Mouse (Mus musculus): ENCODE results near the gene Grm5. TPM values are rescaled to one million over a fixed set of nuclear protein-coding genes. Genes with fewer than 3 reads are reported as not detected.

The Grm5 gene
- not detected for total RNA-seq (2021)
- long read RNA-seq, experiment 1 = 0 reads
- long read RNA-seq, experiment 2 = 0 reads

DNA sequence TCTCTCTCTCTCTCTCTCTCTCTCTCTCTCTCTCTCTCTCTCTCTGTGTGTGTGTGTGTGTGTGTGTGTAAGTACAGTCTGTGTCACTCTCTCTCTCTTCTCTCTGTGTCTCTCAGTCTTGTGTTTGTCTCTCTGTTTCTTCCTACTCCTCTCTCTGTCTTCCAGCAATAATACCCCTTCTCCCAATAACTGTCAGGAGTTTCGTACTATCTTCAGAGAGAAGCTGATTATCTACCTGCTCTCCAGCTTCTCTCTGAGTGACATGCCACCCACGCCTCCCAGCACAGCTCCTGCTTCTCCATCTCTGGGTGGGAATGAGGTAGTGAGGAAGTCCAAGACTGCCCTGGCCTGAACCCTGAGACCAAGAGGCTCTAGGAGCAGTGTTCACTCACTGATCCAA is at the start of gene Grm5:
TSS of gene Grm5 (plus strand) at position 301 of the 400 bp plus-strand sequence.
- Histone ChIP-seq H3K4me3 (no peak within 1 kb of the TSS), H3K27ac (no peak within 1 kb of the TSS)
- intact Hi-C loops (cut with DNase I) = no loop called here
- no peak for DNase-seq
- TF ChIP-seq CTCF (IDR thresholded peaks at IDR 0.05) = no peak

DNA sequence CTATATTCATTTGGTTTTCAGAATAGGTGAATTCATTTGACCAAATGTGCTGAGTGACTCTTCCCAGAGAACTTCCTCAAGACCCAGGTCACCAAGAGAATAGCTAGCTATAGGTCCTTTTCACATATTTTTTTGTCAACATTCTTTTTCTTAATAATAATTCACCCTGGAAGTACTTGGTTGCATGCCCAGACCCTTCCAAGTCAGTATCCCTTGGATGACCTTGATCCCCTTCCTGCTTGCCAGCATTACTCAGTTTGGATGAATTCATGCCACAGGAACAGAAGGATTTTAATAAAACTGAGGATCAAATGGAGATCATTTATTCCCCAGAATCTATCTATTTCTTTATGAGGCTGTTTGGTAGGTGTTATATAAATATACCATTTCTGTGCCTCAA is 44.9 kb upstream of the Grm5 start:
- no peak for DNase-seq
- H3K4me3 ChIP-seq = no peak overlapping the region
- no peak overlapping the region for H3K27ac ChIP-seq
- TF ChIP-seq CTCF (IDR thresholded peaks at IDR 0.05) = no peak
- intact Hi-C loops (cut with DNase I) = no loop called here

DNA sequence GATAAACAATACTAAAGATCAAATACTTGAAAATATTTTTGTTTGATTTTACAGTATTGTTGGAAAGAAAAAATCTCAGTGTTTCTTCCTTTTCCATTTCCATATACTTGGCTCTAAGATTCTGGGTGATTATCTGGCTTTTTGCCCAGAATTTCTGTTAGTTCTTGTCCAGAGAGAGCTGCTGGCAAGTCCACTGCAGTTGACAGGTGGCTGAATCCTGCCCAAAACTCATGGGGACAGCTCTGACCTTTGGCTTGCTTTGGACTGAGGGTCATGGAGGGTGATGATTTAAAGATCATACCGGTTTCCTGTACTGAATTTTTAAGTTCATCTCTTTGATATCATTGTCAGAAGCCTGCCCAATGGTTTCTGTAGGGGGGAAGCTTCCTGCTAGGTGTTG is 18.7 kb upstream of the Grm5 start:
- no peak for TF ChIP-seq CTCF (IDR thresholded peaks at IDR 0.05)
- H3K4me3 ChIP-seq = no peak overlapping the region
- intact Hi-C loops (cut with DNase I) = no loop called here
- no peak overlapping the region for H3K27ac ChIP-seq
- DNase-seq = no peak

GRCm38 (mm10) chr7:87566476-87566875 is 17.5 kb upstream of the Grm5 start:
- peak; percentile 54 for TF ChIP-seq CTCF (IDR thresholded peaks at IDR 0.05)
- H3K4me3 ChIP-seq = no peak overlapping the region
- DNase-seq = no peak
- intact Hi-C loops (cut with DNase I) = no loop called here
- no peak overlapping the region for H3K27ac ChIP-seq

- Histone ChIP-seq H3K4me3 (no peak overlapping the region), H3K27ac (no peak overlapping the region)
- intact Hi-C loops (cut with DNase I) = no loop called here
- no peak for TF ChIP-seq CTCF (IDR thresholded peaks at IDR 0.05)
- DNase-seq = peak; percentile 13
Observed at GRCm38 (mm10) chr7:87584281-87584701, 323 bp downstream of the Grm5 start.

GRCm38 (mm10) chr7:87586271-87586937 is 2.4 kb downstream of the Grm5 start:
- no peak overlapping the region for H3K4me3 ChIP-seq
- no peak overlapping the region for H3K27ac ChIP-seq
- intact Hi-C loops (cut with DNase I) = no loop called here
- no peak for DNase-seq
- no peak for TF ChIP-seq CTCF (IDR thresholded peaks at IDR 0.05)

DNA sequence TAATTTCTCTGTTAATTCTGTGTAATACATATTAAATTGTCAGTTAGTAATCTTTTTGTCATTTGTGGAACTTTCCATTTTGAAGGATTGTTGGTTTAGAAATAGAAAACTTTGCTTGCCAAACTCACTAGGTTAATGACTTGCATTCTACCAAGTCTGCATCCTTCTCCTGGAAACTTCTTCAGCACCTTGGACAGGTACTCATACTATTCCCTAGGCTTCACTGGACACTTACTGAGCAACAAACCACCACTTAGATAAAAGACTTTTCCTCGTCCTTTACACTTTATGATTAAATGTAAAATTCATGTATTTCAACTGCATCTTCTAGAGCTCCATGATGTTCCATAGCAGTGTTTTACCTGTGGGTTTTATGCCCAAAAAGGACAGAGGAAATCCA is 4.0 kb downstream of the Grm5 start:
- intact Hi-C loops (cut with DNase I) = no loop called here

DNA sequence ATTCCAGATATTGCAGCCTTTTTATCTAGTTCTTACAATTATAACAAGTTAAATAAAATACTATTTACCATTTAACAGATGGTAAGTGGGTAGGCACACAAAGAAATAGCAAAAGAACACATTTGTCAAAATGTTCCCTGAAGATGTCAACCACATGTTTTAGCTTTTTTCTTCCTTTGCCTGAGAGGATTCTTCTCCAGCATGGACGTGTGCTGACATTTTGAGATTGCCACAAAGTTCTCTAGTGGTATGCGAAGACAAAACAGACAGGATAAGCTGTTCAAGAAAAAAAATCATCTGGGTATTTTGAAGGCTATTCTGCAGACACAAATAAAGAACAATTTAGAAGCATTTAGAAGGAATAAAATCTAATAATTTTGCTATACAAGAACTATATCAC is 42.3 kb downstream of the Grm5 start:
- TF ChIP-seq CTCF (IDR thresholded peaks at IDR 0.05) = no peak

More for the DNA sequence above, 4.0 kb downstream of the Grm5 start:
- TF ChIP-seq CTCF (IDR thresholded peaks at IDR 0.05) = no peak
- H3K27ac ChIP-seq = no peak overlapping the region
- DNase-seq = no peak
- no peak overlapping the region for H3K4me3 ChIP-seq

DNA sequence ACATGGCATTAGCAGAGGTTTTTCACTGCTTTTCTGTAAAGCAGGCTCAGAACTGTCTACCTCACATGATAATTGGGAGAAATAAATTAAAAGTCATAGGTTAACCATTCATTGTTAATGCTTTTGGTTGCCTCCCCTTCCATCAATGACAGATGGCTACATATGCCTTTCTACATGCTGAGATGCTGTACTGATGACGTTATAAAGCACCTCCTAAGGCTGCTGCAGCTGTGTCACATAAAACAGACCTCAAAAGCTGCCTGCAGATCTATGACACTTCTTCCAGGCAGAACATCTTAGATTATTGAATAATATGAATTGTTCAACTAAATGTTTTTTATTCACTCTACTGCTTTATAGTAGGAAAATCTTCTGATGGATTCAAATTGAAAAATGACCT is 51.6 kb downstream of the Grm5 start:
- no peak for TF ChIP-seq CTCF (IDR thresholded peaks at IDR 0.05)
- Histone ChIP-seq H3K27ac (no peak overlapping the region), H3K4me3 (no peak overlapping the region)
- intact Hi-C loops (cut with DNase I) = no loop called here
- DNase-seq = no peak

More for the DNA sequence above, 42.3 kb downstream of the Grm5 start:
- H3K27ac ChIP-seq = no peak overlapping the region
- DNase-seq = no peak
- intact Hi-C loops (cut with DNase I) = no loop called here
- H3K4me3 ChIP-seq = no peak overlapping the region

DNA sequence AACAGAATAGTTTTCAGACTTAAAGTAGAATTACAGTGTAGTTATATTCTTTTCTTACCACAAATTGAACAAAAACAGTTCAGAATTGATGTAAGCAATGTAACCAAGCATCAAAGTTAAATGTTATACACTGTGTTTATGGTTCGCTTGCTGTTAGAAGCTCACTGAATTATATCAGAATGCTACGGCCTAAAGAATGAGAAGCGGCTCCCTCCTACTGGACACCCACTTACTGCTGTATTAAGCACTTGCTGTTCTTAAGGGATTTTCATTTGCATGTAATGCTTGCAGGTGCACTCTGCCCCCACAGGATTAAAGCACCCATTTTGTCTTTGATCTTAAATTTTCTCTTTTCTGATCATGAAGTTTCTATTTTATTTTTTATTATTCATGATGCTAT is 66.6 kb downstream of the Grm5 start:
- no peak for TF ChIP-seq CTCF (IDR thresholded peaks at IDR 0.05)
- intact Hi-C loops (cut with DNase I) = no loop called here
- Histone ChIP-seq H3K27ac (no peak overlapping the region), H3K4me3 (no peak overlapping the region)
- no peak for DNase-seq

- Histone ChIP-seq H3K27ac (no peak overlapping the region), H3K4me3 (no peak overlapping the region)
- intact Hi-C loops (cut with DNase I) = no loop called here
- DNase-seq = no peak
- TF ChIP-seq CTCF (IDR thresholded peaks at IDR 0.05) = no peak
Observed at GRCm38 (mm10) chr7:87661794-87662193, 77.8 kb downstream of the Grm5 start.

DNA sequence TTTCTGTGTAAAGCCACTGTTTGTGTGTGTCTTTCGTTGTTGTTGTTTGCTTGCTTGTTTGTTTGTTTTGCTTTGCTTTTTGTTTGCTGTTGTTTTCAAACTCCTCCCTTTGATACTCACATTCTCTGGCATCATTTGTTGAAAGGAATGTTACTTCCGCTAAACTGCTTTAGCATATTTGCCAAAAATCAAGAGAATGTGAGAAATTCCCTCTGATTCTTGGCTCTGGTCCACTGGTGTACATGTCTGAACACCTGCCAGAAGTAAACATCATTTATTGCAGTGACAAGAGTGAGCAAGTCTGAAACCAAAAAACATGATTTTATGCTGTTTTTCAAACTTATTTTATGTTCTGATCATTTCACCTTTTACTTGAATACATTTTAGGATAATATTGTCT is 80.1 kb downstream of the Grm5 start:
- H3K4me3 ChIP-seq = no peak overlapping the region
- no peak overlapping the region for H3K27ac ChIP-seq
- intact Hi-C loops (cut with DNase I) = no loop called here
- DNase-seq = no peak
- no peak for TF ChIP-seq CTCF (IDR thresholded peaks at IDR 0.05)

- no peak for DNase-seq
- Histone ChIP-seq H3K4me3 (no peak overlapping the region), H3K27ac (no peak overlapping the region)
- intact Hi-C loops (cut with DNase I) = no loop called here
- no peak for TF ChIP-seq CTCF (IDR thresholded peaks at IDR 0.05)
Observed at GRCm38 (mm10) chr7:87716393-87716792, 132.4 kb downstream of the Grm5 start.

- no peak for TF ChIP-seq CTCF (IDR thresholded peaks at IDR 0.05)
- no peak for DNase-seq
- H3K27ac ChIP-seq = no peak overlapping the region
- intact Hi-C loops (cut with DNase I) = no loop called here
- no peak overlapping the region for H3K4me3 ChIP-seq
Observed at GRCm38 (mm10) chr7:87718631-87719030, 134.7 kb downstream of the Grm5 start.

Measured in gastrocnemius, adult 2 months (tissue).